Mouse (Mus musculus): ENCODE measurements around the gene Tmem256. TPM values are rescaled to one million over a fixed set of nuclear protein-coding genes. Genes with fewer than 3 reads are reported as not detected.

Tmem256 gene
- polyA plus RNA-seq, 1 experiment from 2014 or later: 377 TPM

- Histone ChIP-seq H3K4me1 (ENCODE audit: control insufficient read depth, insufficient read depth, low read length) (peaks cover 25% of the 10 kb centered on the region), H3K9ac (replicated peaks; ENCODE audit: low read depth, low read length) (no peak overlapping the region), H3K4me3 (ENCODE audit: low read depth, low read length) (no peak overlapping the region), H3K27ac (ENCODE audit: low read depth, low read length) (no peak overlapping the region), H3K36me3 (ENCODE audit: control insufficient read depth, insufficient read depth, low read length) (no peaks in the 10 kb centered on the region), H3K4me2 (ENCODE audit: low read depth, low read length) (no peak overlapping the region), H3K27me3 (ENCODE audit: control insufficient read depth, insufficient read depth, low read length) (peaks cover 9% of the 10 kb centered on the region), H3K9me3 (ENCODE audit: control insufficient read depth, low read length) (no peaks in the 10 kb centered on the region)
- no peak for ATAC-seq (ENCODE audit: low read depth)
- WGBS: 85% methylated on average over 4 of the region's 4 CpGs
These were observed 31.9 kb upstream of the Tmem256 start for GRCm38 (mm10) chr11:69806378-69806777.

GRCm38 (mm10) chr11:69807641-69808040 lies 30.7 kb upstream of the Tmem256 start:
- H3K27me3 ChIP-seq (ENCODE audit: control insufficient read depth, insufficient read depth, low read length): peaks cover 9% of the 10 kb centered on the region
- H3K27ac ChIP-seq (ENCODE audit: low read depth, low read length): no peak overlapping the region
- no peaks in the 10 kb centered on the region for H3K9me3 ChIP-seq (ENCODE audit: control insufficient read depth, low read length)
- WGBS: 86% methylated on average over 2 of the region's 2 CpGs
- H3K36me3 ChIP-seq (ENCODE audit: control insufficient read depth, insufficient read depth, low read length): no peaks in the 10 kb centered on the region
- H3K4me3 ChIP-seq (ENCODE audit: low read depth, low read length): no peak overlapping the region
- ATAC-seq (ENCODE audit: low read depth): no peak
- H3K4me1 ChIP-seq (ENCODE audit: control insufficient read depth, insufficient read depth, low read length): peaks cover 14% of the 10 kb centered on the region
- no peak overlapping the region for H3K9ac ChIP-seq (replicated peaks; ENCODE audit: low read depth, low read length)
- no peak overlapping the region for H3K4me2 ChIP-seq (ENCODE audit: low read depth, low read length)

- no peaks in the 10 kb centered on the region for H3K36me3 ChIP-seq (ENCODE audit: control insufficient read depth, insufficient read depth, low read length)
- ATAC-seq (ENCODE audit: low read depth): no peak
- H3K4me1 ChIP-seq (ENCODE audit: control insufficient read depth, insufficient read depth, low read length): no peaks in the 10 kb centered on the region
These were observed 28.0 kb upstream of the Tmem256 start for GRCm38 (mm10) chr11:69810280-69810679.

GRCm38 (mm10) chr11:69815155-69815554 lies 23.2 kb upstream of the Tmem256 start, which contains the start of gene Gm39566:
Gene Gm39566 (minus strand): TSS chr11:69815298.
- 68% methylated on average over 10 of the region's 10 CpGs for WGBS
- Histone ChIP-seq H3K9ac (replicated peaks; ENCODE audit: low read depth, low read length) (no peak within 1 kb of the TSS), H3K27me3 (ENCODE audit: control insufficient read depth, insufficient read depth, low read length) (no peaks in the 10 kb centered on the region), H3K27ac (ENCODE audit: low read depth, low read length) (no peak within 1 kb of the TSS), H3K4me3 (ENCODE audit: low read depth, low read length) (no peak within 1 kb of the TSS), H3K9me3 (ENCODE audit: control insufficient read depth, low read length) (no peaks in the 10 kb centered on the region), H3K4me2 (ENCODE audit: low read depth, low read length) (no peak within 1 kb of the TSS), H3K4me1 (ENCODE audit: control insufficient read depth, insufficient read depth, low read length) (no peaks in the 10 kb centered on the region), H3K36me3 (ENCODE audit: control insufficient read depth, insufficient read depth, low read length) (no peaks in the 10 kb centered on the region)
- no peak for ATAC-seq (ENCODE audit: low read depth)

More at GRCm38 (mm10) chr11:69810280-69810679, 28.0 kb upstream of the Tmem256 start:
- H3K4me3 ChIP-seq (ENCODE audit: low read depth, low read length): no peak overlapping the region
- peaks cover under 1% of the 10 kb centered on the region for H3K27me3 ChIP-seq (ENCODE audit: control insufficient read depth, insufficient read depth, low read length)
- no peaks in the 10 kb centered on the region for H3K9me3 ChIP-seq (ENCODE audit: control insufficient read depth, low read length)
- no peak overlapping the region for H3K27ac ChIP-seq (ENCODE audit: low read depth, low read length)
- H3K9ac ChIP-seq (replicated peaks; ENCODE audit: low read depth, low read length): no peak overlapping the region
- no peak overlapping the region for H3K4me2 ChIP-seq (ENCODE audit: low read depth, low read length)

- H3K36me3 ChIP-seq (ENCODE audit: control insufficient read depth, insufficient read depth, low read length): no peaks in the 10 kb centered on the region
- 94% methylated on average over 12 of the region's 12 CpGs for WGBS
- H3K27ac ChIP-seq (ENCODE audit: low read depth, low read length): no peak overlapping the region
- H3K27me3 ChIP-seq (ENCODE audit: control insufficient read depth, insufficient read depth, low read length): no peaks in the 10 kb centered on the region
- H3K9ac ChIP-seq (replicated peaks; ENCODE audit: low read depth, low read length): no peak overlapping the region
- no peak for ATAC-seq (ENCODE audit: low read depth)
- no peaks in the 10 kb centered on the region for H3K9me3 ChIP-seq (ENCODE audit: control insufficient read depth, low read length)
- no peak overlapping the region for H3K4me3 ChIP-seq (ENCODE audit: low read depth, low read length)
- H3K4me1 ChIP-seq (ENCODE audit: control insufficient read depth, insufficient read depth, low read length): no peaks in the 10 kb centered on the region
- no peak overlapping the region for H3K4me2 ChIP-seq (ENCODE audit: low read depth, low read length)
These were observed 21.8 kb upstream of the Tmem256 start for GRCm38 (mm10) chr11:69816520-69816919.

- no peak for ATAC-seq (ENCODE audit: low read depth)
- H3K4me2 ChIP-seq (ENCODE audit: low read depth, low read length): no peak within 1 kb of the TSS
- WGBS: 84% methylated on average over 2 of the region's 2 CpGs
These were observed 19.9 kb upstream of the Tmem256 start, which contains the start of gene Spem2 for GRCm38 (mm10) chr11:69818365-69818764. Gene Spem2 (minus strand): TSS chr11:69818465.

GRCm38 (mm10) chr11:69818871-69819270 lies 19.4 kb upstream of the Tmem256 start:
- no peak for ATAC-seq (ENCODE audit: low read depth)
- Histone ChIP-seq H3K36me3 (ENCODE audit: control insufficient read depth, insufficient read depth, low read length) (no peaks in the 10 kb centered on the region; the same call in 1 of the 2 replicates), H3K9ac (replicated peaks; ENCODE audit: low read depth, low read length) (no peak overlapping the region), H3K27ac (ENCODE audit: low read depth, low read length) (no peak overlapping the region), H3K4me1 (ENCODE audit: control insufficient read depth, insufficient read depth, low read length) (no peaks in the 10 kb centered on the region), H3K27me3 (ENCODE audit: control insufficient read depth, insufficient read depth, low read length) (no peaks in the 10 kb centered on the region), H3K4me2 (ENCODE audit: low read depth, low read length) (no peak overlapping the region), H3K4me3 (ENCODE audit: low read depth, low read length) (no peak overlapping the region), H3K9me3 (ENCODE audit: control insufficient read depth, low read length) (no peaks in the 10 kb centered on the region)
- 96% methylated on average over 8 of the region's 8 CpGs for WGBS

More at GRCm38 (mm10) chr11:69818365-69818764, 19.9 kb upstream of the Tmem256 start, which contains the start of gene Spem2:
- Histone ChIP-seq H3K4me1 (ENCODE audit: control insufficient read depth, insufficient read depth, low read length) (no peaks in the 10 kb centered on the region), H3K36me3 (ENCODE audit: control insufficient read depth, insufficient read depth, low read length) (no peaks in the 10 kb centered on the region), H3K9ac (replicated peaks; ENCODE audit: low read depth, low read length) (no peak within 1 kb of the TSS), H3K4me3 (ENCODE audit: low read depth, low read length) (no peak within 1 kb of the TSS), H3K9me3 (ENCODE audit: control insufficient read depth, low read length) (no peaks in the 10 kb centered on the region), H3K27me3 (ENCODE audit: control insufficient read depth, insufficient read depth, low read length) (no peaks in the 10 kb centered on the region), H3K27ac (ENCODE audit: low read depth, low read length) (no peak within 1 kb of the TSS)

GRCm38 (mm10) chr11:69822080-69822479 lies 16.2 kb upstream of the Tmem256 start, which contains the start of gene Spem1:
Gene Spem1 (minus strand): TSS chr11:69822180.
- WGBS: 86% methylated on average over 3 of the region's 3 CpGs
- Histone ChIP-seq H3K27me3 (ENCODE audit: control insufficient read depth, insufficient read depth, low read length) (no peaks in the 10 kb centered on the region), H3K9ac (replicated peaks; ENCODE audit: low read depth, low read length) (no peak within 1 kb of the TSS), H3K36me3 (ENCODE audit: control insufficient read depth, insufficient read depth, low read length) (peaks cover 27% of the 10 kb centered on the region), H3K9me3 (ENCODE audit: control insufficient read depth, low read length) (no peaks in the 10 kb centered on the region), H3K27ac (ENCODE audit: low read depth, low read length) (no peak within 1 kb of the TSS), H3K4me2 (ENCODE audit: low read depth, low read length) (no peak within 1 kb of the TSS), H3K4me3 (ENCODE audit: low read depth, low read length) (no peak within 1 kb of the TSS), H3K4me1 (ENCODE audit: control insufficient read depth, insufficient read depth, low read length) (no peaks in the 10 kb centered on the region)
- no peak for ATAC-seq (ENCODE audit: low read depth)

- Histone ChIP-seq H3K4me1 (ENCODE audit: control insufficient read depth, insufficient read depth, low read length) (no peaks in the 10 kb centered on the region), H3K4me3 (ENCODE audit: low read depth, low read length) (no peak overlapping the region), H3K36me3 (ENCODE audit: control insufficient read depth, insufficient read depth, low read length) (peaks cover 41% of the 10 kb centered on the region), H3K27ac (ENCODE audit: low read depth, low read length) (no peak overlapping the region), H3K9ac (replicated peaks; ENCODE audit: low read depth, low read length) (no peak overlapping the region), H3K27me3 (ENCODE audit: control insufficient read depth, insufficient read depth, low read length) (no peaks in the 10 kb centered on the region), H3K9me3 (ENCODE audit: control insufficient read depth, low read length) (no peaks in the 10 kb centered on the region), H3K4me2 (ENCODE audit: low read depth, low read length) (no peak overlapping the region)
- ATAC-seq (ENCODE audit: low read depth): no peak
- WGBS: 83% methylated on average over 2 of the region's 2 CpGs
These were observed 14.9 kb upstream of the Tmem256 start for GRCm38 (mm10) chr11:69823456-69823855.

All from neural tube, embryonic 14.5 days (tissue).